Mouse (Mus musculus) gastrocnemius, postnatal 25 days (tissue): ENCODE data around the gene Edn1. TPM values are rescaled to one million over a fixed set of nuclear protein-coding genes. Genes with fewer than 3 reads are reported as not detected.
A peak's percentile ranks its signal among the peaks of the same experiment; 100 is the strongest.

Experiments used
- DNase-seq: peaks from one replicate; pipeline ENCODE4 v3.0.0; 2022
- total RNA-seq, 2 experiments: library from RNA; stranded (reverse); gene quantifications; 1 replicate in 1 of 2; 2 replicates in 1 of 2; pipeline ENCODE4 v1.2.3; 2021

Gene Edn1
- total RNA-seq, 2 experiments from 2014 or later: 1.5 to 2.4 TPM

DNA sequence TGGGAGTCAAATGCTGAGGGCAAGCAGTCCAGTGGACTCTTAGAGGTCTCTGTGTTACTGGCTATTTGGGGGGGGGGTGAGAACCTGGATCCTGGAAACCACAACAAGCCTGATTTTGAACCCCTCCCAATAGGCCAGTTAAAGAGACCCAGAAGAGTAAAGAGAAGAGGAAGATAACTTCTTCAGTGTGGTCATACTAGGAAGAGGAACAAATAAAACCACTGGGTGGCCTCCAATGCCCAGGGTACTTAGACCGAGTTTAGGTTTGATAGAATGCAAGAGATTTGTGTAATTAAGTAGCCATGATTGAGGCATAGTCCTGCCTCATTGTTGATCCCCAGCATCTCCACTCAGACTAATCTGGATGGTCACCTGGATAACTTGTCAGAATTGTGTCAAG, 14.4 kb downstream of the Edn1 start:
- DNase-seq: no peak

DNA sequence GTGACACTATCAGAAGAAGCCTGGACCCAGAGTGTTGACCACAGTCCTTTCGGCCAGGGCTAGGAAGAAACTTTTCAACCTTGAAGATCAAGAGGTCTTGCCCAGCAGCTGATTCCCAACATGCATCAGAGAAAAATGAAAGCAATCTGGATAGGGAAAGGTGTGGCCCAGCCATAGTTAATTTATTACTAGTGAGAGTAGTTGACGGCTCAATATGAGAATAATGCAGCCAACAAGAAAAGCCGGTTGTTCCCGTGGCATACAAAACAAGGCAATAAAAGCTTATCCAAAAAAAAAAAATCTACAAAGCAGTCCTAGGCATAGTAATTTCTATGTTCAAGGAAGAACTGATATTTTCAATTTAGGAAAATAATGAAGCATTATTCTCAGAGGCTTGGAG, 16.5 kb downstream of the Edn1 start:
- no peak for DNase-seq

- DNase-seq: peak; percentile 14
Observed at GRCm38 (mm10) chr13:42328576-42328975, 27.3 kb downstream of the Edn1 start.

DNA sequence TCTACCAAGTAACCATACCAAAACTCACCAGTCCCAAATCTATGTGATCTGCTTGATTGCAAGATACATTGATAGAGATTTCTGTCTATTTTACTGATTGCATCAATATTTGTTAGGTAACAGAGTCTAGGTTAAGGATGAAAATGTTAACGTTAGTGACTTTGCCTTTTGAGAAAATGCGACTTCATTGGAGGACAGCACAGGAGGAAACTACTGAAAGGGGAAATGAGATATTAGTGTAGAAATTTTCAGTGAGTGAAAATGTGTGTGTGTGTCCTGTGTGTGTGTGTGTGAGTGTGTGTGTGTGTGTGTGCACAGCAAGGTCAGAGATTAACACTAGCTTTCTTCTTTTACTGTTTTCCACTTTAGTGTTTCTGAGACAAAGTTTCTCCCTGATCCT, 29.8 kb downstream of the Edn1 start:
- no peak for DNase-seq

- DNase-seq: no peak
Observed at GRCm38 (mm10) chr13:42334981-42335380, 33.7 kb downstream of the Edn1 start.

GRCm38 (mm10) chr13:42336414-42336813, 35.1 kb downstream of the Edn1 start:
- DNase-seq: no peak

GRCm38 (mm10) chr13:42337072-42337471, 35.8 kb downstream of the Edn1 start:
- no peak for DNase-seq

GRCm38 (mm10) chr13:42339466-42339865, 38.2 kb downstream of the Edn1 start:
- DNase-seq: no peak

- DNase-seq: no peak
Observed at GRCm38 (mm10) chr13:42341871-42342532, 40.7 kb downstream of the Edn1 start.

DNA sequence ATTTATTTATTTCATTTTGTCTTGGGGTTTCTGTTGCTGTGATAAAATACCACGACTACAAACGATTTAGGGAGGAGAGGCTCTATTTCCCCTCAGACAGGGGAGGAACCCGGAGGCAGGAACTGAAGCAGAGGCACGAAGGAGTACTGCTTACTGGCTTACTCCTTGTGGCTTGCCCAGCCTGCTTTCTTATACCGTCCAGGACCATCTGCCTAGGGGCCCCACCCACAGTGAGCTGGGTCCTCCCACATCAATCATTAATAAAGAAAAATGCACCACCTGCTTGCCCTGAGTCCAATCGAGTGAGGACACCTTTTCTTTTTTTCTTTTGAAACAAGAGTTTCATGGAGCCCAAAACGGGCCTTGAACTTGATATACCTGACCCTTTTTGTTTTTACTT, 44.2 kb downstream of the Edn1 start:
- no peak for DNase-seq

- DNase-seq: no peak
Observed at GRCm38 (mm10) chr13:42346414-42346813, 45.1 kb downstream of the Edn1 start.

DNA sequence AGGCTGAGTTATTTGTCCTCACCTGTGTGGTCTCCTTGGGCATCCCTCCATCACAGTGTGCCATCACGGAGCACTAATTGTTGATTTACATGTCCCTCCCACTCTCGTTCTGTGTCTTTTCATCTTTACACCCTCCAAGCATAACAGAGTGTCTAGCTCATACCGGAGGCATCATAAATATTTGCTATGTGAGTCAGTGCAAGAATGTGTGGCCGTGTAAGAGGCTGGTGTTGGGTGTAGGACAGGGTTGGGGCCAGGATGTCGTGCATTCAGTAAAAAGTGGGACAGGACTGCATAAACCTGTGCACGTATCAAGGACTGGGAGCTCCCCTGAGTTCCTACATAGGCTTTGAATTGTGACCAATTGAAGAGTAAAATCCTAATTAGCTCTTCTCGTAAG, 50.4 kb downstream of the Edn1 start:
- no peak for DNase-seq

Other genes starting within 250 kb of the Edn1 start
- gene Hivep1, start 249.5 kb upstream of the Edn1 start, total RNA-seq: 10 to 100 TPM; 12.4 to 14.4 TPM